Mouse (Mus musculus) stomach, adult 2 months (tissue): ENCODE measurements around the gene Ccdc113. TPM values are rescaled to one million over a fixed set of nuclear protein-coding genes. Genes with fewer than 3 reads are reported as not detected.

Source experiments
- polyA plus RNA-seq: library from polyadenylated mRNA; depleted of rRNA; stranded (reverse); fragments of >200 nt; gene quantifications from 2 replicates; pipeline ENCODE4 v1.2.3, GENCODE M21; 2012; rRNA removed

Gene Ccdc113
- polyA plus RNA-seq = 0.05 TPM in 1 of 2 replicates, not detected in the other

DNA sequence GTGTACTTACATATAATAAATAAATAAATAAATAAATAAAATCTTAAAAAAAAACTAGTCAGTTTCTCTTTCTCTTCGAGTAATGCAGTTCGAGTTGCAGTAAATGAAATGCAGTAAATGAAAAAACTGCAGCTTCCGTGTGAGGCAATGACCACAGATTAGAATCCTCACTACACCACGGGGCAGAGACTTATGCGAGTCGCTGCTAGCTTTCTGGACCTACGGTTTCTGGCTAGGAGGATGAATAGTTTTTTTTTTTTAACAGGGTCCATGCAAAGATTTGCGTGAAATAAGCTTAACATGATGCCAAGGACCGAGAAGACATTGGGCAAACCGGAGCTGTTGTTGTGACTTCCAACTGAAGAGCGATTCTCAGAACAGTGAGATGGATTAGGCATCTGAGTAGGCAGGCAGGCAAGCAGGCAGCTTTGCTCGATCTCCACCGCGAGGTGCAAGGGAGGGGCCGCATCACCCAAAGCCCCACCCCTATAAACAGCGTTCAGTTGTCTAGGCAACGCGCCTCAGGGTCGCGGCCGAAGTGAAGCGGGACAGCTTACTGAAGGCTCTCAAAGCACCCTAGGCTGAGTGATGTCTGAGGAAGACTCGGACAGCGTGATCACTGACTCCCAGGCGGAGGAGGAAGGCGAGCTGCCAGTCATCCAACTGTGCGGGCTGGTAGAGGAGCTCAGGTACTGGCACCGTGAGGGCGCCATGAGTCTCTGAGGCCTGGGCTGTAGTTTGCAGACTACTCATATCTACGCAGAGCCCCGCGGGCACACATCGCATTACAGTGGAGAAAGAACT, at the start of gene Ccdc113:
TSS of gene Ccdc113 (plus strand) at position 502 of the 804 bp plus-strand sequence.

DNA sequence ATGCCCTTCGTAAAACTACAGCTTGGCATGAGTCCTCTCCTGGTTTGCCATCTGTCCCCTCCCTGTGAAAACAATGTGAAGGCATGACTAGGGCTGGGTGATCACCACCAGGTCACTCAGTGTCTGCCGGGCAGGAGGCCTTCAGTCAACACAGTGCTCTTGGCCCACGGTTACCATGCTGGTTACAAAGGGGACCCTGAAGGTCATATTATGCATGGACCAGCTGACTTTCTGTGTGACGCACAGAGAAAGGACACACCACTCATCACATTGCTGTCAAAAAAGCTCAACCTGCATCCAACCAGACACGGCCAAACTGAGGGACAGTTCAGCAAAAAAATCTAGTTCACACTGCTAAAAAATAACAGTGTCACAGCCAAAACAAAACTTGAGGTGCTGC, 43.9 kb upstream of the Ccdc113 start, which contains the start of gene Csnk2a2:
TSS of gene Csnk2a2 (minus strand) at position 34 of the 400 bp plus-strand sequence.

DNA sequence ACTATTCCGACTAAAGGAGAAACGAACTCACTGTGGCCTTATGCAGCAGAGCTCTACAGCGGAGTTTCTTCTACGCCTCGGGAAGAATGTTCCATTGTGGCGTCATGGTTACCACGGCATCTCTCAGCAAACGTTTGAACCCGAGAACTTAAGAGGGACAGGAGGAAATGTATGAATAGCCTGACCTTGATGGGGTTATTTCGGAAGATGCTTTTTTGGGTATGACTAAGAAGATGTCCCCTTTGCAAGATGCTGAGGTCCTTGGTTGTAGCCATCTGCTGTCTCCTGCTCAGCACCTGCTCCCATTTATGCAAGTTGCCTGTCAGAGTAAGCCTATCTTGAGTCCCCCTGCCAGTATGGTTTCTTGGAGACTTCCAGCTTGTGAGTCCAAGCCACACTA, 42.4 kb downstream of the Ccdc113 start, which contains the start of gene Prss54:
TSS of gene Prss54 (minus strand) at position 101 of the 400 bp plus-strand sequence.

Other genes starting within 250 kb of the Ccdc113 start
- gene Cngb1, start 227.5 kb upstream of the Ccdc113 start, polyA plus RNA-seq = 0.30 and 0.48 TPM in 2 replicates
- gene Tepp, start 223.5 kb upstream of the Ccdc113 start, polyA plus RNA-seq = 0.46 TPM in 1 of 2 replicates, not detected in the other
- gene Zfp319, start 202.1 kb upstream of the Ccdc113 start, polyA plus RNA-seq = 3.9 and 4.2 TPM in 2 replicates
- gene Usb1, start 201.8 kb upstream of the Ccdc113 start, polyA plus RNA-seq = 14.7 and 18.3 TPM in 2 replicates
- gene Mmp15, start 181.8 kb upstream of the Ccdc113 start, polyA plus RNA-seq = 42.4 and 55.9 TPM in 2 replicates
- gene Cfap20, start 99.2 kb upstream of the Ccdc113 start, polyA plus RNA-seq = 19.4 and 28.9 TPM in 2 replicates
- 4.1 and 4.8 TPM in 2 replicates for gene Csnk2a2, start 44.0 kb upstream of the Ccdc113 start, polyA plus RNA-seq
- not detected in 2 replicates for gene Prss54, start 42.3 kb downstream of the Ccdc113 start, polyA plus RNA-seq
- 0.24 and 0.74 TPM in 2 replicates for gene Gins3, start 99.4 kb downstream of the Ccdc113 start, polyA plus RNA-seq
- 25.7 and 35.4 TPM in 2 replicates for gene Ndrg4, start 142.9 kb downstream of the Ccdc113 start, polyA plus RNA-seq
- gene Setd6, start 181.8 kb downstream of the Ccdc113 start, polyA plus RNA-seq = 9.0 and 11.8 TPM in 2 replicates